Mouse (Mus musculus): Measurements from ENCODE around the gene Tmem186.

Gene Tmem186

DNA sequence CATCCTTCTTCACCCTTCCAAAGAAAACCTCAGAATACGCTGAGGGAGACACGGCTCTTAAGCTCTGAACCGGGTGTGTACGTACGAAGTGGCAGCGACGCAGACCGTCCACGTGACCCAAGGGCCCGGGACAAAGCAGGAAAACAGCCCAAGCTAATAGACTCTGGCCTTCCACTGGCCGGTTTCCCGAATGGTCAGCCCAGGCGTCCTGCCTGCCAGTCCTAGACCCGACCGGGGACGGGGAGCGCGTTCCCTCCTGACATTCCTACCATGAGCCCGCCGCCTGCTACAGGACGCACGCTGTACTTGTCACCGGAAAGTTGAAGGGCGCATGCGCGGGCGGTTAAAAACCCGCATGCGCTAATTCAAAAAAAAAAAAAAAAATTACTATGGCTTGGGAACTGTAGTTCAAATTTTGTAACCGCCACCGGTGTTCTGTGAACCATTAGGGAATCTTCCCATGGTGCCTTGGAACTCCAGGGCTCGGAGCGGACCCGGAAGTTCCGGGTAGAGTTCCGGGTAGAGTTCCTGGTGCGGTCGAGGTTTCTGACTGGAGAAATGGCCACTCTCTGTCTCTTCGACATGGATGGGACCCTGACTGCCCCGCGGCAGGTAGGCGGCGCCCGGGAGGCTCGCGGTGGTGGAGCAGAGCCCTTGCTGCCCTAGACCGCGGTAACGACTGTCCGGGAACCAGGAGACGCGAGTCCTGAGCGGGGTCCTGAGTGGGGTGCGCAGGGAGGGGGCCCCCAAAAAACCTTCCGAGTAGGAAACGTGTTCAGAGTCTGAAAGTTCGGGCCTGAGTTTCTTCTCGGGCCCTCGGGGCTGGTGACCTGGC is at the start of gene Tmem186, which contains the start of gene Pmm2:
Tmem186 (minus strand) TSS at position 496 of the 835 bp plus-strand sequence.
Pmm2 (plus strand) TSS at position 458 of the 835 bp plus-strand sequence.
- DNase-seq (ENCODE audit: low spot score): peak; percentile 75

DNA sequence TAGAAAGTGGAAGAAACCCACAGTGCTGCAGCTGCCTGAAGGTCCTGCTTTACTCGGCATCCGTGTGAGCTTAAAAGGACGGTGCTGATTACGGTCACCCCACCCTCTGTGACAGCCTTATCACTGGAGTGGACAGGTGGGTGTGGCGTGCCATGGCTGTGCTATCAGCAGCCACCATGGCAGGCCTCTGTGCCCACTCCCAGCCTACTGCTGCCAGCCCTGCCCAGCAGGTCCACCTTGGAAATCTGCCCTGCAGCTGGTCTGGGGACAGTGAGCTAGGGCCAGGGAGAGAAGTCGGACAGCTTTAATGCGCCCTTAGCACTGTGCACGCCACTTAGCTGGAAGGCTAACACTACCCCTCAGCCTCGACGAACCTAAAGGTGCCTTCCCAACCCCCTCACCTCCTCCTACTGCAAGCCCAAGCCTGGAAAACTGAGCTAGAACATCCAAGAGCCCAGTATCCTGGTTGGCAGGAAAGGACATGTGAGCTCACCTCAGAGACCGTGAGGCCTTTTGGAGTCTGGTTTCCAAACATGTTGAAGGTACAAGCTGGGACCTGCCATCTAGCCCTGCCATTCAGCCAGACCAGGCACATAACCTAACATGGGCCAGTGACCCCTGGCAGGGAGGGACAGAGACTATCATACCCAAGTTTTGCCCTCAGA is 49.5 kb upstream of the Tmem186 start:
- no peak for DNase-seq (ENCODE audit: low spot score)

DNA sequence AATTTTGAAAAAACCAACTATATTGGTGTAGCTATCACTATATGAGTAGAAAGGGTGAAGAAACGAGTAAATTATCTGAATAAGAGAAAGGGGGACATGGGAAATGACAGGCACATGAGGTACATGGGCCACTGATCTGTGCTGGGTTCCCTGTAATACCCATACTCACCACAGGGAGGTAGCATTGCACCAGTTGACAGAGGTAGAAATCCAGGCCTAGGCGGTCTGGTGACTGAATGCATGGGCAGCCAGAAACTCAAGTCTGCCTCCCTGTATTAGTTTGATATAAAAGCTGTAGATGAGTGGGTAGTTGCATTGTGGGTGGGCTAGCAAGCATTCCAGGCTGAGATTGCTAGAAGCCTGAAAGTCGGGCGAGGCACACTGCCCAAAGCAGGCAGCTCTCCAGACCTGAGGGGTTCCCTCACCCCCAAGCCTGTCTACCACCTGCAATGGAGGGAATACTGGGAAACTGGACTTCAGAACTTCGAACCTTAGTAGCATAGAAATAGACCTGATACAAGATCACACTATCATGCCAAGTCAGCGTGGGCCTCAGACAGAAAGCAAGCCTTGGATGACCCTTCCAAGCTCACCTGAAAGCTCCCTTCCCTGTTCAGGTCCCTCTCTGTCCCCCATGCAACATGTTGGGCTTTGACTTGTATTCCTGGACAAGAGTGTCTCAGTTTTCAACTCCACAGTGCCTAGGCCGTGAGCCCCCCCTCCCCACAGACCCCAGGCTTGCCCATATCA is 48.8 kb upstream of the Tmem186 start:
- peak; percentile 70 for DNase-seq (ENCODE audit: low spot score)

DNA sequence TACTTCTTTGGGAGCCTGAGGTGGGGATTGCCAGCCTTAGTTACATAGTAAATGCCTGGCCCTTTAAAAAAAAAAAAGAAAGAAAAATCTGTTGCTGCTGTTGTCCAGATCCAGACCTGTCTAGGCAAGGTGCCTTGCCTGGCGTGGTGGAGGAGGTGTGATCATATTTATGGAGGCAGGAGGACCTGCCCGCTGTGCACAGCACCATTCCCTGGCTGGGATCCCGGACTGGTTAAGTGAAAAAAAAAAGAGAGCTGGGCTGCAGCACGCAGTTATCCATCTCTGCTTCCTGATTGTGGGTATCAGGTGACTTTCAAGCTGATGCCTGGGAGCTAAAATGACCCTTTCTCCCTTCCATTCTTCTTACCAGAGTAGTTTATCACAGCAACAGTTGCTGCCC is 47.6 kb upstream of the Tmem186 start:
- DNase-seq (ENCODE audit: low spot score): no peak

DNA sequence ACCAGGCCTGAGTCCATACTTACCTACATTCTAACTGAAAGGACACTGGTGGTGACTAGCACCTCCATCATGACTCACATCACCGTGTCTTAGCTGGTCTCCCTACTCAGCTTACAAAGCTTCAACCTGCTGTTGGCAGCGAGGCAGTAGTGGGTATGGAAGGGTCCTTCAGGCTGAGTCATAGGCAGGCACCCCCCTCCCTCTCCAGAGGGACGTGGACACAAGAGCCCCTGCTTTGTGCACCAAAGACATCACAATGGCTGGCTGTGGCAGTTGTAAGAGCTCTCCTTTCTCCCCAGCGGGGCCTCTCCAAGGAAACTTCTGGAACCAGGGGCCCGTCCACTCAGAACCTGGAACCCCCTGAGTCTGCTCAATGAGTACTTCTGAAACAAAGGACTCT is 43.0 kb upstream of the Tmem186 start, which contains the start of gene Gm5767:
Gm5767 (plus strand) TSS at position 301 of the 400 bp plus-strand sequence.
- no peak for DNase-seq (ENCODE audit: low spot score)

- DNase-seq (ENCODE audit: low spot score): no peak
Observed at GRCm38 (mm10) chr16:8679780-8680179, 42.3 kb upstream of the Tmem186 start.

- no peak for DNase-seq (ENCODE audit: low spot score)
Observed at GRCm38 (mm10) chr16:8678676-8679075, 41.2 kb upstream of the Tmem186 start.

GRCm38 (mm10) chr16:8678035-8678434 is 40.5 kb upstream of the Tmem186 start:
- DNase-seq (ENCODE audit: low spot score): no peak

GRCm38 (mm10) chr16:8676800-8677199 is 39.3 kb upstream of the Tmem186 start:
- DNase-seq (ENCODE audit: low spot score): peak; percentile 66

DNA sequence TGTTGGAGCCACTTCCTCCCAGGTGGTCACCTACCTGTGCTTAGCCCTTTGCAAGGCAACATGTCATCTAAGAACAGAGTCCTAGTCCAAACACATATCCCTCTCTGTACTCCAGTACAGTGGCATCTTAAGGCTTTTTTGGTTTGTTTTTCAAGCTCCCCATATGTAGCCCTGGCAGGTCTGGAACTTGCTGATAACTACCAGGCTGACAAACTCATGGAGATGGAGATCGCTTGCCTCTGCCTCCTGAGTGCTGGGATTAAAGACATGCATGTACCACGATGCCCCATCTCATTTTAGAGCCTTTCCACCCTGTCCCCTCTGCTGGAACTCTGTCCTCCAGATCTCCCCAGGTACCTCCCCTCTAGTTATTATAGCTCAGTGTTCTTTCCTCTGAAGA is 38.7 kb upstream of the Tmem186 start:
- no peak for DNase-seq (ENCODE audit: low spot score)

GRCm38 (mm10) chr16:8675559-8675958 is 38.0 kb upstream of the Tmem186 start:
- DNase-seq (ENCODE audit: low spot score): no peak

DNA sequence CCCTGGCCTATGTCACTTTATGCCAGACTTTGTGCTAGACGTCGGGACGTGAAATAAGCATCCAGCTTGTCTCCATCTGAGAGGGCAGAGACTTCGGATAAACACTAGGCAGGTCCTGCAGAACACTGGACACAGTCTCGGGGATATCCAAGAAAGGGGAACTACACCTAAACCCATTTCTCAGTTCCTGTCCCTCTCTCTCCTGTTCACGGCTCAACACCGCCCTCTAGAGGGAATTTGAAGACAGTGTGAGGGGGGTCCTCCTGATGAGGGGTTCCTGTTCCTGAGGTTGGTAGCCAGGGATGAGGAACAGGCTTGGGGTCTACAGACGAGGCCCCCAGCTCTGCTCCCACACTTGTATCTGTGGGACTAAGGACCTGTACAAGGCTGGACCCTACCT is 36.7 kb upstream of the Tmem186 start:
- no peak for DNase-seq (ENCODE audit: low spot score)

DNA sequence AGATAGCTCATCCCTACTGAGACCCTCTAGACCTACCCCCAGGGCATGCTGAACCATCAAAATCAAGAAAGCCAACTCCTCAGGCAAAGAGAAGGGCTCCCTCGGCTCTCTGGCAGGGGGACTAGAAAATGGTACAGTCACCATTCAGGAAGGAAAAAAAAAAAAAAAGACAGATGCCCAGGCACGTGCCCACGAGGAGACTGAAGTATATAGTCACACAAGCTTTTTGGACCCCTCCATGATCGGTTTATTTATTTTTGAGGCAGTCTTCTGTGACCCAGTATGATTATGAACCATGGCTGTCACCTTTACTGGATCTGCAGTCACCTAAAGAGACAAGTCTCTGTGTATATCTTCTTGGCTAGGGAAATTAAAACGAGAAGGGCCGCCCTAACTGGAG is 35.8 kb upstream of the Tmem186 start:
- DNase-seq (ENCODE audit: low spot score): no peak

GRCm38 (mm10) chr16:8672811-8673210 is 35.3 kb upstream of the Tmem186 start:
- no peak for DNase-seq (ENCODE audit: low spot score)

- DNase-seq (ENCODE audit: low spot score): no peak
Observed at GRCm38 (mm10) chr16:8672350-8672687, 34.8 kb upstream of the Tmem186 start.

- peak; percentile 93 for DNase-seq (ENCODE audit: low spot score)
Observed at GRCm38 (mm10) chr16:8671551-8672349, 34.2 kb upstream of the Tmem186 start, which contains the start of gene Carhsp1. Gene Carhsp1, minus strand, starts transcription at chr16:8672155.

- DNase-seq (ENCODE audit: low spot score): no peak
Observed at GRCm38 (mm10) chr16:8670041-8671035, 32.8 kb upstream of the Tmem186 start.

DNA sequence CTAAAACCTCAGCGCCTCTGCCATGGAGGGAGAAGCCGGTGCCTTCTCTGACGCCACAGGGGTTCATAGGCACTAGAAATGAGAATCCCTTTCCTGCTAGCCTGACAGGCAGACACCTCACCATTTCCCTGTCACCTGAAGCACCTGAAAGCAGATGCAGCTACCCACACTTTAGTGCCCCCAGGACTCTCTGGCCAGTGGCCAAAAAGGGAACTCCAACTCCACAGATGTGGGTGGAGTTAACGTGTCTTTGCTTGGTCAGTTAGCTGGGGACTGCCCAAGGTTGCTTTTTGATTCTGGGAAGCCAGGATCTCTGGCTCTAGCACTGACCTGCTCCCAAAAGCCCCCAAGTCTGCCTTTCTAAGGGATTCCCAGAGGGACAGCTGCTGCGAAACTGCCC is 31.9 kb upstream of the Tmem186 start:
- no peak for DNase-seq (ENCODE audit: low spot score)

DNA sequence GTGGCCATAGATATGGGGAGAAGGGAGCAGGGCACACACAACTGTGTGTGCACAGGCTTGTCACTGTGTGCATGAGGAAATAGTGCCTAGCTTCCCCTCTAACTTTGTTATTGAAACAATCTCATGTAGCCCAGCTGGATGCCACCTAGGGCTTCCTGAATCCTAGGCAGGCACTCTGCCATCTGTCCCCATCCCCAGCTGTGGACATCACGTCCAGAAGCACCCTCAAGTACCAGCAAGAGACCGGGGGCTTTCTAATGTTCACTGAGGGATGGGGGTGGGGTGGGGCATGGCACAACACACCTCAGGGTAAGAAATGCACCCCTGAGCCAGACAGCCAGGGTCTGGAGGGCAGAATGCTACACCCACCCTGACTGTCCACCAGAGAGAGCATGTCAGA is 30.9 kb upstream of the Tmem186 start:
- DNase-seq (ENCODE audit: low spot score): no peak

DNA sequence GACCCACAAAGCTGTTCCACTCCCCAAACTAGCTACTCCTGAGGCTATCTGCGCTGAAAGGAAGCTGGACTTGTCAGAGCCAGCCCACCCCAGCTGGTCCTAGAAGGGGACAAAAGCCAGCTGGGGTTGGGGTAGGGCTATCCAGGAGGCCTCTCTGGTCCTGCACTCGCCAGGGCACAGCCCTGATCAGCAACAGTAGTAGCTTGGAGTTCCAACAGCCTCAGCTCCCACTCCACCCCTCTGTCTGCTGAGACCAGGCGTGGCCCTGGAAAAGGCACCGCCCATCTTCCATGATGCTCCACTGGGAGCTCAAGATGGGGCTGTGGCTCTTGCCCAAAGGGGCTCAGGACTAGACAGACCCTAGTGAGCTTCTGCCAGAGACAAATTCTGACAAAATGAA is 30.3 kb upstream of the Tmem186 start:
- DNase-seq (ENCODE audit: low spot score): no peak

DNA sequence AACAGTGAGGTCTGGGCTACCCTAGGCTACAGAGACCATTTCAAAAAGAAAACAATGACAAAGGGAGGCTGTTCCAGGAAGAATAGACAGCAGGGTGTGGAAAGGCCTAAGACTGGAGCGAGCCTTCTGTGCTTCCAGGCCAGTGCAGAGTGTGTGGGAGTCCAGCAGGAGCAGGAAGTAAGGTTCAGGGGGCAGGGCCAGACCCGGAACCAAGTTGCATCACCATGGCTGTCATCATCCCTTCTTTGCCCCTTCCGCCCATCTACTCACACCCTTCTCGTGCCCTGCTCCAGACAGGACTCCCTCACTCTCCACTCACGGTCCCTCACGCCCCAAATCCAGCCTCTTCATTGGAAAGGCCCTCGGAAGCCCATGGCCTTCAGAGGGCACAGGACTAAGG is 29.7 kb upstream of the Tmem186 start:
- DNase-seq (ENCODE audit: low spot score): no peak
